Mouse (Mus musculus) fat pad, adult 2 months (tissue): ENCODE measurements around the gene Gm8180.
"Not testable (repeated sequence)": the region's sequence is repeated elsewhere in the genome, so short reads cannot be mapped to it uniquely, and the experiment has no call there.

Experiments used
- DNase-seq: peaks from one replicate; pipeline ENCODE4 v3.0.0-alpha.2; 2011; ENCODE audit warnings: low read depth, low spot score; ENCODE audit errors: extremely low read depth

Gm8180 gene

GRCm38 (mm10) chr14:43784645-43785044 lies at the start of gene Gm8180:
Gm8180 (minus strand) TSS chr14:43784745.
- not testable (repeated sequence) for DNase-seq

- DNase-seq = not testable (repeated sequence)
These were observed 45.8 kb upstream of the Gm8180 start for GRCm38 (mm10) chr14:43830385-43830784.

- DNase-seq = not testable (repeated sequence)
These were observed 39.6 kb upstream of the Gm8180 start for GRCm38 (mm10) chr14:43824176-43824575.

- not testable (repeated sequence) for DNase-seq
These were observed 37.3 kb upstream of the Gm8180 start for GRCm38 (mm10) chr14:43821869-43822268.

GRCm38 (mm10) chr14:43812458-43812857 lies 27.9 kb upstream of the Gm8180 start:
- not testable (repeated sequence) for DNase-seq

GRCm38 (mm10) chr14:43808142-43808541 lies 23.6 kb upstream of the Gm8180 start:
- not testable (repeated sequence) for DNase-seq

GRCm38 (mm10) chr14:43804435-43804834 lies 19.9 kb upstream of the Gm8180 start:
- DNase-seq = not testable (repeated sequence)

- DNase-seq = not testable (repeated sequence)
These were observed 12.4 kb upstream of the Gm8180 start for GRCm38 (mm10) chr14:43796905-43797470.

- DNase-seq = no peak
These were observed 11.7 kb upstream of the Gm8180 start for GRCm38 (mm10) chr14:43796069-43796904.

GRCm38 (mm10) chr14:43793811-43794210 lies 9.3 kb upstream of the Gm8180 start:
- not testable (repeated sequence) for DNase-seq

- DNase-seq = not testable (repeated sequence)
These were observed 37.0 kb downstream of the Gm8180 start, which contains the start of gene Gm6526 for GRCm38 (mm10) chr14:43747566-43747965. Gm6526 (plus strand) TSS chr14:43747866.
